Mouse (Mus musculus) E14TG2a.4 (cell line): ENCODE results near the gene Rcor3.

Experiments
- CTCF ChIP-seq: conservative IDR thresholded peaks from 2 replicates; pipeline ENCODE4 v1.5.1; 2014; ENCODE audit warnings: low read length
- POU5F1 ChIP-seq: IDR thresholded peaks from 2 replicates; pipeline ENCODE4 v1.6.1; 2014; ENCODE audit warnings: low read length, borderline replicate concordance

- TF ChIP-seq CTCF (no peak), POU5F1 (no peak)
Observed at GRCm38 (mm10) chr1:192128343-192128742, 9.5 kb downstream of the Rcor3 start.
